Mouse (Mus musculus) adrenal gland, postnatal 36 days (tissue): Measurements from ENCODE around the gene Agpat1. TPM values are rescaled to one million over a fixed set of nuclear protein-coding genes. Genes with fewer than 3 reads are reported as not detected.

Experiments
- DNase-seq, 2 experiments: peaks; one replicate each; pipeline ENCODE4 v3.0.0; 2021; ENCODE audit warnings: mixed read lengths in 1 of 2
- total RNA-seq, 2 experiments: library from RNA; stranded (reverse); gene quantifications; 2 replicates each; pipeline ENCODE4 v1.2.3; 2021

The Agpat1 gene
- total RNA-seq, 2 experiments from 2014 or later: 99.4 to 109 TPM

DNA sequence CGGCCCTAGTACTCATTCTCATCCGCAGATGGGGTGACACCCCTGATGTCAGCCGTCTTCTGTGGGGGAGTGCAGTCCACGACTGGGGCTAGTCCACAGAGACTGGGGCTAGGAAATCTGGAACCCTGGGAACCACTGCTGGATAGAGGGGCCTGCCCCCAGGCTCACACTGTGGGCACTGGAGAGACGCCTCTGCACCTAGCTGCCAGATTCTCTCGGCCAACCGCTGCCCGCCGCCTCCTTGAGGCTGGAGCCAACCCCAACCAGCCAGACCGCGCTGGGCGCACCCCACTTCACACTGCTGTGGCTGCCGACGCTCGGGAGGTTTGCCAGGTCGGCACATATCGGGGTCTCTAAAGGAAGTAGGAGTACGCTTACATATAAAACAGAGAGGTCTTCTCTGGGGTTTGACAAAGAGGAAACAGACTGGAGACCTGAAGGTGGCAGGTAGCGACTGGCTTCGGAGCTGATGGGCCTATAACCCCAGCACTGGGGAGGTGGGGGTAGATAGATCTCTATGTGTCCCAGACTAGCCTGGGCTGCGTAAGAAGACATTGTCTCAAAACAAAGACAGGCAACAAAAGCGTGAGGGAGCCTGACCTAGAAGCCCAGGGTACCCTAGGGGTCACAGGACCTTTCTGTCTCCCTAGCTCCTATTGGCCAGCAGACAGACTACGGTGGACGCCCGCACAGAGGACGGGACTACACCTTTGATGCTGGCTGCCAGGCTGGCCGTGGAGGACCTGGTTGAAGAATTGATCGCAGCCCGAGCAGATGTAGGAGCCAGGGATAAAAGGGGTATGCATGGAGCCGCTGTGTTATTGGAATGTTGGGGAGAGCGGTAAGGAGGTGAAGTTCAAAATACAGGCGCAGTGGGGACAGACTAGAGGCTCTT lies 17.9 kb upstream of the Agpat1 start:
- DNase-seq: no peak

DNA sequence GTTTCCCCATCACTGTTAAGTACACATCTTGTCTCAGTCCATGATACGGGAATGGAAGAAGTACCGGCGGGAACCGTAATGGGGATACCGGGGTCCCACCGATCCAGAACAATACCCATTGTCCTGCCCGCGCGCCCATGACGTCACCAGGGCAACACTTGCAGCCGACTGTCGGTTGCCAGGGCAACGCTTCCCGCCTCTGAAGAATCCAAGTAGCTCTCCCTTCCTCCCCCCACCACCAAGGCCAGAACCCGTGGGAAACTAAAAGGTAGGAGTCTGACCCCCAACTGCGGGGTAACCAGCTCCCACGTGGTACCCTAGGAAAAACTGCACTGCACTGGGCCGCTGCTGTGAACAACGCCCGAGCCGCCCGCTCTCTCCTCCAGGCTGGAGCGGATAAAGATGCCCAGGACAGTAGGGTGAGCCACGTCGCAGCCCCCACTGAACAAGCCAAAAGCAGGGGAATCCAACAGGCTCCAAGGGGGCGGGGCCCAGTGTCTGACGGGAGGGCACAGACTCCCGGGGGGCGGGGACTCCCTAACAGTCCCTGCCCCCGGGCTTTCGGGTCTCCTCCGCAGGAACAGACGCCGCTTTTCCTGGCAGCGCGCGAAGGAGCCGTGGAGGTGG lies 17.2 kb upstream of the Agpat1 start:
- DNase-seq: peak; percentile 89 to 95

- peak; percentile 97 to 99 for DNase-seq
Measured at GRCm38 (mm10) chr17:34587423-34587811, 16.6 kb upstream of the Agpat1 start.

GRCm38 (mm10) chr17:34587814-34588213 lies 16.2 kb upstream of the Agpat1 start:
- DNase-seq: no peak

- DNase-seq: no peak
Measured at GRCm38 (mm10) chr17:34588767-34589166, 15.3 kb upstream of the Agpat1 start.

- DNase-seq: no peak
Measured at GRCm38 (mm10) chr17:34589206-34589605, 14.9 kb upstream of the Agpat1 start.

- peak; percentile 27 to 66 for DNase-seq
Measured at GRCm38 (mm10) chr17:34589681-34590101, 14.4 kb upstream of the Agpat1 start, which contains the start of gene Gpsm3. Gene Gpsm3, plus strand, starts transcription at chr17:34589806.

GRCm38 (mm10) chr17:34590154-34590987 lies 13.7 kb upstream of the Agpat1 start:
- DNase-seq: no peak

DNA sequence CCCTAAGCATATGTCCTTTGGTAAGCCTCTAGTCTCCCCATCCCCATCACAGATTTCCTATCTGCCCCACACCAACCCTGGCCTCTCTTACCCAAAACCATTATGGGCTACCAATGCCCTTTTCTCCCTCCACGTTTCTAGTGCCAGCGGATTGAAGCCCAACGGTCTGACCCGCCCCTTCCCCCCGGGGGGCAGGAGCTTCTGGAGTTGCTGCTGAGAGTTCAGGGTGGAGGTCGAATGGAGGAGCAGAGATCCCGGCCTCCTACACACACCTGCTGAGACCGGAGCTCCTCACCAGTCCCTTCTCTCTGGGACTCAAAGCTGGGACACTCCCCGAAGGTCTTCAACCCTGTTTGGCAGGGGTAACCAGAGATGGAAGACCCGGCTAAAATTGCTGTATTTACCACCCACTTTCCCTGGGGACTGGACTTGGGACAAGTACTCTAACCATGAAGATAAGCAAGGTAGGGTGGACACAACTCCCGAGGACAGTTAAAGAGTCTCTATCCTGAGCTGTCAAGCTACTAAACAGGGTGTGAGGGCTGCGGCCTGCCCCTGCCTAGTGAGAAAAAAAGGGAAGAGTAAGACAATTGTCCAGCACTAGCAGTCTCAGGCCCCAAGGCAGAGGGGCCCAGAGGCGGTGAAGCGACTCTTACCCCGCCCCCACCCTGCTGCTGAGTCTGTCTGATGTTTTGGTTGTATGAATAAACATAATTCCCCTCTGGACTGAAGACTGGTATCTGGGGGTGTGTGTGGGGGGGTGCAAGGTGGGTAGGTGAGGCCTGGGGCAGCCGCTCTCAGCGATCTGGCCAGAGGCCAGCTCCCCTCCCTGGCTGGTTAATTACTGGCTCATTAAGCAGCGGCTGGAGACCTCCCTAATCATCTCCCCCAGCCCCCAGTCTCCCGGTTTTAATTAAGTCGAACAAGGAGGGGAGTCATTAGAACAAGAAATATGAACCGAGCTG lies 12.8 kb upstream of the Agpat1 start, which contains the start of gene Pbx2:
Gene Pbx2, plus strand, starts transcription at position 238 of the 965 bp plus-strand sequence.
- DNase-seq: no peak

DNA sequence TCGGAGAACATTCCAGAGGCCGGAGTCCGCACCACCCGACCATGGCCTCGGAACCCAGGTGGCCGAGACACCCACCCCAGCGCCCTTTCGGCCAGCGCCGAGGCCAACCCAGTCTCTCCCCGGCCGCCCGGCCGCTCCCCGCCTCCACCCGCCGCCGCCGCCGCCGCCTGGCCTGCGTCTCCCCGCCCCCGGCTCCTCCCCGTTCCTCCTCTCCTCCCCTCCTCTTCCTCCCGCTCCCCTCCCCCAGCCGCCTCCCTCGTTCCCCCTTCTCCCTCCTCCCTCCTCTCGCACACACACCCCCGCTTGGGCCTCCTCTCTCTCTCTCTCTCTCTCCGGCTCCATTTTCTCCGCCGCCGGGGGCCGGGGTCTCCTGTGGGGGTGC lies 12.1 kb upstream of the Agpat1 start:
- DNase-seq: peak; percentile 93 to 99

DNA sequence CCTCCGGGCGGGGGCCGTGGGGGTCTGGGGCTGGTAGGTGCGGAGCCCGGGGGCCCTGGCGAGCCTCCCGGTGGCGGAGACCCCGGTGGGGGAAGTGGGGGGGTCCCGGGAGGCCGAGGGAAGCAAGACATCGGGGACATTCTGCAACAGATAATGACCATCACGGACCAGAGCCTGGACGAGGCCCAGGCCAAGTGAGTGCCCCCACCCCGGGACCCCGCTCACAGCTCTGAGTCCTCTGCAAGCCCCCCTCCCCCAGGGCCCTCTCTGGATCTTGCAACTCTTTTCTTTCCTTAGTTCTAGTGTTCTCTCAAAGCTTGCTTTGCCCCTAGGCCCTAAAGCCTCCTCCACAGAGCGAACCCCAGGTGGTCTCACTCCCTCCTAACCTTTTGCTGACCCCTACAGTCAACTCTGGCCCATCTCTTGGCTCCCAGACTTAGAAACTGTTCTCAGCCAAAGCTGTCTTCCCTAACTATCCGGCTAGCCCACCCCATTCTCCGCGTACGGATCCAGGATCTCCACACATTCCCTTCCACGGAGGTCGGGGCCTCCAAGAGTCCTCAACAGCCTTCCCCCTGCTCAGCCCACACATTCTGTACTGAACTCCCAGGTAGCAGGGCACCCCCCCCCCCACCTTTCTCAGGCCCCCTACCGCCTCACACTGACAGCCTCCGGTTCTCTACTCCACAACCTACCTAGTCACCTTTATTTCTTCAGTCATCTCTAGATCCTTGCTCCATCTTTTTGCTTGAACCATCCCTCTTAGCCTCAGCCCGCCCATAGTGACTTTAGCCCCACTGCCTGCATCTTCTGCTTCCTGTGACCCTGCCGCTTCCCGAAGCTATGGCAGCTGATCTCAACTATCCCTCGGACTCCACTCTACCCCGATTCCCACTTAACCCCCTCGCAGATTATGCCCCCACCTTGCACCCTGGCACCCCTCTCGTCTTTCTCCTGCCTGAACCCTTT lies 11.2 kb upstream of the Agpat1 start:
- DNase-seq: peak; percentile 46 to 50

DNA sequence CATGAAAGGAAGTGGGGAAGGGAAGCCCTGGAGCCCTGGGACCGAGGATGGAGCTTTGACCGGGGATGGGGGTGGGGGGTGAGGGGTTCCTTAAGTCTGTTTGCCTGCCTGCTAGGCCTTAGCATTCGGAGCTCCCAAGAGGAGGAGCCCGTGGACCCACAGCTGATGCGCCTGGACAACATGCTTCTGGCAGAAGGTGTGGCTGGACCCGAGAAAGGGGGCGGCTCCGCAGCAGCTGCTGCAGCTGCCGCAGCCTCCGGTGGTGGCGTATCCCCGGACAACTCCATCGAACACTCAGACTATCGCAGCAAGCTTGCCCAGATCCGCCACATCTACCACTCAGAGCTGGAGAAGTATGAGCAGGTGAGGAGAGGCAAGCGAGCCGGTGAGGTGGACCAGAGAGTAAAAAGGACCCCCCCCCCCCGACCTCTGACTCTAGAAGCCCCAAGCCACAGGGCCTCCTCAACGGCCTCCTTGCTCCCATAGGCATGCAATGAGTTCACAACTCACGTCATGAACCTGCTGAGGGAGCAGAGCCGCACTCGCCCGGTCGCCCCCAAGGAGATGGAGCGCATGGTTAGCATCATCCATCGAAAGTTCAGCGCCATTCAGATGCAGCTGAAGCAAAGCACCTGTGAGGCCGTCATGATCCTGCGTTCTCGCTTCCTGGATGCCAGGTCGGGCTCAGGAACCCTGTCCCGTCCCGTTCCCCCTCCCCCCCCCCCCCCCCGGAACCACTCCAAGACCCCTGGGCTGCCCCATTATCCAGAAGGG lies 10.1 kb upstream of the Agpat1 start:
- no peak for DNase-seq

DNA sequence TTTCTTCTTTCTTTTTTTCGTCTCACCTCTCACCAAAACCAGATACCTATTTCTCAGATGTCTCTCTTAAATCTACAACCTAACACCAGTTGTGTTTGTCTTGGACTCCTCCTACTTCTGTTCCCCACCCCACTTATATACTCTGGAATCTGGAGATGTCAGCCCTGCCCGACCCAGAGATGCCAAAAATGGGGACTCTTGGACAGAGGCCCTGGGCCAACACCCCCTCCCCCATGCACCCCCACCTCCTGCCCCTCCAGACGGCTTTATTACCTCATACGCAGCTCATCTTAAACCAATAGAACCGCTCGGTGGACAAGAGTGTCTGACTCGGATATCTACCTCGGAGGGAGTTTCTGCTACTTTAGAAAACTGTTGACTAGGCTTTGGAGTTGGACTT lies 8.0 kb upstream of the Agpat1 start:
- no peak for DNase-seq

DNA sequence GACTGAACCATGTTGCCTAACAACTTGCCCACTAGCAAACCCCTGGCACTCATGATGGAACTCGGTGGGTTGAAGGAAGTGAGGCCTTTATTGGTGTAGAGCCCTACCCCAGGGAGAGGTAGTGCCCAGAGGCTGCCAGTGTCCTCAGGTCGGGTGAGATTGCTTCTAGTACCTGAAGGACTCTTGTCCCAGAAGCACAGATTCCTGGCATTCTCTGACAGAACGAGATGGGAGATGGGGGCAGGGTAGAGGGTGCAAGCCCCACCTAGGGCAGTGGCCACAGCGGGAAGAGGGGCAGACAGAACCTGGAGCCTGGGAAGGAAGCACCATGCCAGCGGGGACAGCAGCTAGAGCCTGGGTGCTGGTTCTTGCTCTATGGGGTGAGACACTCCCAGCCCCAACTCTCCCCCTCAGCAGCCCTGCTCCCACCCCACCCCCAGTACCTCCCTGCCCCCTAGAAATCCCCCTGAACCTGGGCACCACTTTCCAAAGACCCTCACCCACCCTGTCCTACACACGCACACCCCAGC lies 6.4 kb upstream of the Agpat1 start, which contains the start of gene Ager:
Gene Ager, plus strand, starts transcription at position 297 of the 530 bp plus-strand sequence.
- no peak for DNase-seq

DNA sequence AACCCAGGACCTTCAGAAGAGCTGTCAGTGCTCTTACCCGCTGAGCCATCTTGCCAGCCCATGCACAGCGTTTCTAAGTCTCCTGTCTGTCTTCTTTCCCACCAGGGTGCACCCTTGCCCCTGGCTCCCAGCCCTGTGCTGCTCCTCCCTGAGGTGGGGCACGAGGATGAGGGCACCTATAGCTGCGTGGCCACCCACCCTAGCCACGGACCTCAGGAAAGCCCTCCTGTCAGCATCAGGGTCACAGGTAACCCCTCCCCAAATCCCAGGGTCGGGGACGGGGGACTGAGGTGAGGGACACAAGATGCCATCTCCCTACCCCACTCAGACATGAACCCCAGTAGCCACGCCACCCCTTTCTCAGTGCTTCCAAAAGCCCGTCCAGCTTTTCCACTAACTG lies 4.2 kb upstream of the Agpat1 start:
- no peak for DNase-seq

DNA sequence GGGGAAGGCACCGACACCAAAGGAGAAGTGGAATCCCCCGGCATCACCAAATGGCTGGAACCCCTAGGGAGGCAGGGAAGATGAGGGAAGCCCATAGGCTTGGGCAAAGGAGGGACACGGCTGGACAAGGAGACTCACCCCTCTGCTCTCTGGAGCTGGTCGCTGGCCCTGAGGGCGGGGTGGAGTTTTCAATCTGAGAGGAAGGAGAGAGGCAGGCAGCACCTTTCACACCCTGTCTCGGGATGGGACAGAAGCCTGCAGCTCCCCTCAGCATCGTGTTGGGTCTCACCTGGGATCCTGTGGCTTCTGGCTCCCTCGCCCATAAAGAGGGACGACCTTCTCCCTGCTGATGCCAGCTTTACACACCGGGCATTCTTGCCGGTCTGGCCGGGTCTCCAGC lies 2.3 kb upstream of the Agpat1 start:
- no peak for DNase-seq

- peak; percentile 97 for DNase-seq
Measured at GRCm38 (mm10) chr17:34603375-34604060, 544 bp upstream of the Agpat1 start, which contains the start of gene Rnf5. Gene Rnf5, minus strand, starts transcription at chr17:34603690.
